11 mouse cellular contexts compared by ENCODE assay signal in genomic region chr11:96578551-96579283, GRCm38 (mm10).
DNase-seq lines count a peak whose midpoint lies in the region; ATAC-seq lines count a peak whose summit lies in the region.
"Had no signal": no experiment of that assay in that cellular context is flagged by ENCODE, and none has a peak within 500 bp of the region (broad histone marks: within the 10 kb centered on the region; RNA-seq: fewer than 3 reads in every experiment).

No protein-coding gene starts in this region.

- no peaks in the 10 kb centered on the region for H3K9me3 ChIP-seq in heart, embryonic 16.5 days (replicated peaks; ENCODE audit: control insufficient read depth, low read length)
- no peaks in the 10 kb centered on the region for H3K9me3 ChIP-seq in forebrain, embryonic 14.5 days (replicated peaks; ENCODE audit: control insufficient read depth, low read length)
- no peaks in the 10 kb centered on the region for H3K9me3 ChIP-seq in limb, embryonic 13.5 days
- no peaks in the 10 kb centered on the region for H3K9me3 ChIP-seq in neural tube, embryonic 15.5 days (replicated peaks)
- H3K9me3 ChIP-seq: limb, embryonic 15.5 days had no signal

- H3K9ac ChIP-seq in heart, embryonic 16.5 days (ENCODE audit: low read length), result no peak overlapping the region
- no peak overlapping the region for H3K9ac ChIP-seq in forebrain, embryonic 14.5 days (ENCODE audit: low read length)
- H3K9ac ChIP-seq in limb, embryonic 13.5 days, result no peak overlapping the region
- no peak overlapping the region; the same call in 1 of the 2 replicates for H3K9ac ChIP-seq in neural tube, embryonic 15.5 days (replicated peaks)
- H3K9ac ChIP-seq: limb, embryonic 15.5 days had no signal

- H3K4me3 ChIP-seq in heart, embryonic 16.5 days (ENCODE audit: low read length), result peak overlapping the region; percentile 24; the same call in 1 of the 2 replicates
- H3K4me3 ChIP-seq in forebrain, embryonic 14.5 days (ENCODE audit: low read depth, low read length), result 0 out of 2 replicates have a peak overlapping the region, but pooled peaks have one; percentile 1
- peak overlapping the region; percentile 11; the same call in 1 of the 2 replicates for H3K4me3 ChIP-seq in limb, embryonic 13.5 days
- H3K4me3 ChIP-seq in neural tube, embryonic 15.5 days (replicated peaks), result peak overlapping the region; percentile 20
- H3K4me3 ChIP-seq: limb, embryonic 15.5 days had no signal

- H3K4me2 ChIP-seq in heart, embryonic 16.5 days (ENCODE audit: low read depth, low read length), result peak overlapping the region; percentile 53
- H3K4me2 ChIP-seq in forebrain, embryonic 14.5 days (ENCODE audit: low read length), result peak overlapping the region; percentile 38
- peak overlapping the region; percentile 44 for H3K4me2 ChIP-seq in limb, embryonic 13.5 days (replicated peaks)
- peak overlapping the region; percentile 55 for H3K4me2 ChIP-seq in neural tube, embryonic 15.5 days
- H3K4me2 ChIP-seq: limb, embryonic 15.5 days had no signal

- H3K4me1 ChIP-seq in heart, embryonic 16.5 days (ENCODE audit: control insufficient read depth, insufficient read depth, low read length), result no peaks in the 10 kb centered on the region
- peaks cover 25% of the 10 kb centered on the region for H3K4me1 ChIP-seq in forebrain, embryonic 14.5 days (ENCODE audit: control insufficient read depth, insufficient read depth, low read length)
- no peaks in the 10 kb centered on the region for H3K4me1 ChIP-seq in limb, embryonic 13.5 days
- peaks cover 51% of the 10 kb centered on the region for H3K4me1 ChIP-seq in neural tube, embryonic 15.5 days
- H3K4me1 ChIP-seq: limb, embryonic 15.5 days had no signal

- no peak overlapping the region for H3K27ac ChIP-seq in heart, embryonic 16.5 days (ENCODE audit: low read length)
- H3K27ac ChIP-seq in forebrain, embryonic 14.5 days (ENCODE audit: low read depth, low read length), result no peak overlapping the region
- no peak overlapping the region for H3K27ac ChIP-seq in limb, embryonic 13.5 days
- peak overlapping the region; percentile 76 for H3K27ac ChIP-seq in neural tube, embryonic 15.5 days (replicated peaks)
- H3K27ac ChIP-seq: limb, embryonic 15.5 days had no signal

- H3K36me3 ChIP-seq in heart, embryonic 16.5 days (ENCODE audit: control insufficient read depth, insufficient read depth), result no peaks in the 10 kb centered on the region
- no peaks in the 10 kb centered on the region for H3K36me3 ChIP-seq in forebrain, embryonic 14.5 days (ENCODE audit: control insufficient read depth, insufficient read depth, low read length)
- no peaks in the 10 kb centered on the region for H3K36me3 ChIP-seq in limb, embryonic 13.5 days
- no peaks in the 10 kb centered on the region for H3K36me3 ChIP-seq in neural tube, embryonic 15.5 days
- H3K36me3 ChIP-seq: limb, embryonic 15.5 days had no signal

- DNase-seq in heart, adult 18-20 months, result no peak
- DNase-seq in forebrain, embryonic 14.5 days (ENCODE audit: low spot score), result peak; percentile 48
- DNase-seq in spleen, adult 12 weeks (ENCODE audit: low spot score), result no peak
- no peak for DNase-seq in cerebellum, adult 9-10 months
- DNase-seq in right cerebral cortex, postnatal 36 days (ENCODE audit: low spot score in 2 of 2), result no peak
- DNase-seq: thymus, postnatal 14 days had no signal

- H3K27me3 ChIP-seq in heart, embryonic 16.5 days (ENCODE audit: control insufficient read depth, insufficient read depth, low read length), result peaks cover 25% of the 10 kb centered on the region
- H3K27me3 ChIP-seq in forebrain, embryonic 14.5 days (replicated peaks; ENCODE audit: control insufficient read depth, insufficient read depth, low read length), result no peaks in the 10 kb centered on the region
- peaks cover 53% of the 10 kb centered on the region for H3K27me3 ChIP-seq in limb, embryonic 13.5 days
- H3K27me3 ChIP-seq in neural tube, embryonic 15.5 days (replicated peaks), result no peaks in the 10 kb centered on the region

- WGBS in heart, embryonic 16.5 days, result 24% methylated on average over 25 of the region's 25 CpGs
- WGBS in forebrain, embryonic 14.5 days, result 18% methylated on average over 25 of the region's 25 CpGs
- 11% methylated on average over 25 of the region's 25 CpGs for WGBS in limb, embryonic 13.5 days
- WGBS in neural tube, embryonic 15.5 days, result 3% methylated on average over 25 of the region's 25 CpGs

- no peak for ATAC-seq in heart, embryonic 16.5 days (replicated peaks; ENCODE audit: extremely low read depth, insufficient read depth, low FRiP score)
- 0 out of 2 replicates have a peak, but pooled peaks have one; percentile 26 for ATAC-seq in forebrain, embryonic 14.5 days
- ATAC-seq in limb, embryonic 13.5 days (ENCODE audit: low FRiP score, low read depth), result no peak
- ATAC-seq in neural tube, embryonic 15.5 days (ENCODE audit: low FRiP score), result no peak
- ATAC-seq: CD4-positive, CD25-positive, alpha-beta regulatory T cell, adult 4 months had no signal
